8 mouse cellular contexts compared by ENCODE assay signal in the genomic region with DNA sequence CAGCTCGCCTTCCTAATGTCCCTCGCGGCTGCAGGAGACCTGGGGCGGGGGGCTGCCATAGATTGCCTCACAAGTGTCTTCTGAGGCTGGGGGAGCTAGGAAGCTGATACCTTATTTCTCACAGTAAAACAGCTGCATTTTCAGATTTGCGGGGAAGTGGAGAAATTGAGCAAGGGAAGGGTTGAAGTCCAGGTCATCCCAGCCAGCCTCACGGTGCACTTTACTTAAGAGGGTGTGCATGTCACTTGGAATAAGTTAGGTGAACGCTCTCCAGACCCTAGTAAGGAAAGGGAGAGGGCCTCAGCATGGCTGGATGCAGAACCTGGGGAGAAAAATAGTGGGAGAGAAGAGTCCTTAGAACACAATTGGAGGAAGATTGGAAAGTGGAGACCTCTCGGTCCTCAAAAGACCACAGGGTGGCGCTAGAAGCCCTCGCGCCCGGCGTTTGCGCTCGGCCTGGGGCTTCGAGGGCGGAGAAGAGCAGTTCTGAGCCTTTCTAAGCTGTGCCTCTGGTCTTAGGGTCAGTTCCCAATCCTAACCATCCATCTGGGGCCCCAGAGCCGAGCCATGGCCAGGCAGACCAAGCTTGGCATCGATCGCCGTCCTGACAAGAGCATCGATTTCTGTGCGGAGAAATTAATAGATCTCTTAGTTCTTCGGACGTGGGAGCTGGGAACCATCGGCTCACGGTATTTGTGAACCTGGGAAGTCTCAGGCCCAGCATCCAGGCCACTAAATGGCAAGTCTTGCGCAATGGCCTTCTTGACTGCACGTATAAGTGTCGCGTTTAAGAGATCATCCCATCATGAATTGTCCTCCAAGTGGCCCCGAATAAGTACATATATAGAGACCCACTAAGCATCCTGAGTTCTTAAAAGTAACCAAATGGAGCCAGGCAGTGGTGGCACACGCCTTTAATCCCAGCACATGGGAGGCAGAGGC. TPM values are rescaled to one million over a fixed set of nuclear protein-coding genes. Genes with fewer than 3 reads are reported as not detected.
A peak's percentile ranks its signal among the peaks of the same experiment; 100 is the strongest.
DNase-seq lines count a peak whose midpoint lies in the region; ATAC-seq and TF ChIP-seq lines count a peak whose summit lies in the region.

No protein-coding gene starts in this region.

- peak; percentile 67 for TF ChIP-seq CTCF in small intestine, adult 2 months (IDR thresholded peaks at IDR 0.05; ENCODE audit: extremely low read depth, insufficient read length, insufficient replicate concordance, low read depth, low read length)

- no peak for TF ChIP-seq POLR2A in small intestine, adult 2 months (IDR thresholded peaks at IDR 0.05; ENCODE audit: low read depth, low read length)

- ATAC-seq in frontal cortex, adult (ENCODE audit: low TSS enrichment): peak; percentile 62; the same call in 1 of the 2 replicates
- ATAC-seq in hindbrain, embryonic 15.5 days (ENCODE audit: low FRiP score, low read depth): no peak
- ATAC-seq in megakaryocyte-erythroid progenitor cell, adult 5-6 weeks (replicated peaks; ENCODE audit: low FRiP score, low TSS enrichment, poor library complexity, severe bottlenecking): peak; percentile 53; the same call in 1 of the 2 replicates

- H3K9me3 ChIP-seq in hindbrain, embryonic 15.5 days: no peaks in the 10 kb centered on the region

- intact Hi-C loops in left cerebral cortex, postnatal 36 days (cut with DNase I): no loop called here

- H3K4me3 ChIP-seq in hindbrain, embryonic 15.5 days: peak overlapping the region; percentile 33
- no peak overlapping the region for H3K4me3 ChIP-seq in small intestine, adult 2 months (ENCODE audit: low read depth, low read length)

- H3K4me2 ChIP-seq in hindbrain, embryonic 15.5 days: peak overlapping the region; percentile 63

- DNase-seq in layer of hippocampus, adult 18-20 months (ENCODE audit: low spot score in 2 of 2): peak; percentile 14 to 48
- no peak for DNase-seq in layer of hippocampus, adult 9-11 months
- peak; percentile 38 for DNase-seq in cerebellum, adult 9-10 months
- peak; percentile 14 to 29 for DNase-seq in left cerebral cortex, postnatal 36 days (ENCODE audit: low spot score in 2 of 2)

- no peaks in the 10 kb centered on the region for H3K36me3 ChIP-seq in hindbrain, embryonic 15.5 days
- no peaks in the 10 kb centered on the region for H3K36me3 ChIP-seq in small intestine, adult 2 months (ENCODE audit: control insufficient read depth, insufficient read depth, low read length)

- H3K27me3 ChIP-seq in hindbrain, embryonic 15.5 days: peaks cover 80% of the 10 kb centered on the region
- H3K27me3 ChIP-seq in small intestine, adult 2 months (ENCODE audit: control insufficient read depth, insufficient read depth, low read length): peaks cover 65% of the 10 kb centered on the region

- H3K9ac ChIP-seq in hindbrain, embryonic 15.5 days: peak overlapping the region; percentile 17; the same call in 1 of the 2 replicates

- 16% methylated on average over 33 of the region's 33 CpGs for WGBS in hindbrain, embryonic 15.5 days
- WGBS in small intestine, adult 2 months: 15% methylated on average over 33 of the region's 33 CpGs

- H3K4me1 ChIP-seq in hindbrain, embryonic 15.5 days (replicated peaks): peaks cover 24% of the 10 kb centered on the region
- peaks cover 7% of the 10 kb centered on the region; the same call in 1 of the 2 replicates for H3K4me1 ChIP-seq in small intestine, adult 2 months (ENCODE audit: control insufficient read depth, insufficient read depth, insufficient read length, low read length)

- H3K27ac ChIP-seq in hindbrain, embryonic 15.5 days (replicated peaks): no peak overlapping the region
- H3K27ac ChIP-seq in small intestine, adult 2 months (ENCODE audit: insufficient read depth, low read depth, low read length): no peak overlapping the region

RNA-seq across cellular contexts. Expression of a gene that starts 0.6 kb away (rescaled TPM):
- under 1 TPM; 0.25 to 0.32 TPM for total RNA-seq in layer of hippocampus, adult 18-20 months (2021)
- polyA plus RNA-seq in hindbrain, embryonic 15.5 days (2015; fragmentation: Nextera tagmentation; extraction: Ambion mirVana): 6.6 and 17.2 TPM in 2 replicates
- under 1 TPM; 0.35 to 0.95 TPM for total RNA-seq in left cerebral cortex, postnatal 36 days (2021)
- total RNA-seq in megakaryocyte-erythroid progenitor cell, adult 5-6 weeks (2014; fragmentation: Nextera tagmentation): not detected in 2 replicates
- total RNA-seq in megakaryocyte-erythroid progenitor cell, adult 5-6 weeks (2017): not detected in 2 replicates
- polyA plus RNA-seq in small intestine, adult 2 months (2012; rRNA removed): 0.08 and 0.18 TPM in 2 replicates

RNA-seq across cellular contexts. Expression of a gene that starts 1.1 kb away (rescaled TPM):
- total RNA-seq in layer of hippocampus, adult 18-20 months (2021): under 1 TPM; 0.15 TPM
- 0.67 and 1.2 TPM in 2 replicates for polyA plus RNA-seq in hindbrain, embryonic 15.5 days (2015; fragmentation: Nextera tagmentation; extraction: Ambion mirVana)
- total RNA-seq in left cerebral cortex, postnatal 36 days (2021): under 1 TPM; 0.39 to 0.77 TPM
- total RNA-seq in megakaryocyte-erythroid progenitor cell, adult 5-6 weeks (2014; fragmentation: Nextera tagmentation): not detected in 2 replicates
- total RNA-seq in megakaryocyte-erythroid progenitor cell, adult 5-6 weeks (2017): 0.15 TPM in 1 of 2 replicates, not detected in the other
- polyA plus RNA-seq in small intestine, adult 2 months (2012; rRNA removed): 1.3 and 2.6 TPM in 2 replicates

RNA-seq across cellular contexts. Expression of a gene that starts 28.5 kb away (rescaled TPM):
- total RNA-seq in layer of hippocampus, adult 18-20 months (2021): 10 to 100 TPM in 1 of 2 experiments, 1 to 10 TPM in 1; 7.1 to 11.6 TPM
- polyA plus RNA-seq in hindbrain, embryonic 15.5 days (2015; fragmentation: Nextera tagmentation; extraction: Ambion mirVana): 10.3 and 10.9 TPM in 2 replicates
- total RNA-seq in left cerebral cortex, postnatal 36 days (2021): 1 to 10 TPM; 6.8 to 9.2 TPM
- total RNA-seq in megakaryocyte-erythroid progenitor cell, adult 5-6 weeks (2014; fragmentation: Nextera tagmentation): 3.3 and 15.3 TPM in 2 replicates
- 3.2 and 4.3 TPM in 2 replicates for total RNA-seq in megakaryocyte-erythroid progenitor cell, adult 5-6 weeks (2017)
- 13.0 and 20.1 TPM in 2 replicates for polyA plus RNA-seq in small intestine, adult 2 months (2012; rRNA removed)

RNA-seq across cellular contexts. Expression of a gene that starts 47.2 kb away (rescaled TPM):
- 1 to 10 TPM in 1 of 2 experiments, under 1 TPM in 1; 0.89 to 1.1 TPM for total RNA-seq in layer of hippocampus, adult 18-20 months (2021)
- polyA plus RNA-seq in hindbrain, embryonic 15.5 days (2015; fragmentation: Nextera tagmentation; extraction: Ambion mirVana): 0.39 and 0.49 TPM in 2 replicates
- total RNA-seq in left cerebral cortex, postnatal 36 days (2021): under 1 TPM in 1 of 2 experiments, not detected in 1; 0.49 TPM
- not detected in 2 replicates for total RNA-seq in megakaryocyte-erythroid progenitor cell, adult 5-6 weeks (2014; fragmentation: Nextera tagmentation)
- total RNA-seq in megakaryocyte-erythroid progenitor cell, adult 5-6 weeks (2017): 0.23 TPM in 1 of 2 replicates, not detected in the other
- 0.03 TPM in 2 replicates for polyA plus RNA-seq in small intestine, adult 2 months (2012; rRNA removed)

RNA-seq across cellular contexts. Expression of a gene that starts 50.9 kb away (rescaled TPM):
- total RNA-seq in layer of hippocampus, adult 18-20 months (2021): not detected
- polyA plus RNA-seq in hindbrain, embryonic 15.5 days (2015; fragmentation: Nextera tagmentation; extraction: Ambion mirVana): 0.05 TPM in 1 of 2 replicates, not detected in the other
- total RNA-seq in left cerebral cortex, postnatal 36 days (2021): not detected
- total RNA-seq in megakaryocyte-erythroid progenitor cell, adult 5-6 weeks (2014; fragmentation: Nextera tagmentation): 0.74 and 2.2 TPM in 2 replicates
- 5.2 TPM in 1 of 2 replicates, not detected in the other for total RNA-seq in megakaryocyte-erythroid progenitor cell, adult 5-6 weeks (2017)
- 3.0 and 5.9 TPM in 2 replicates for polyA plus RNA-seq in small intestine, adult 2 months (2012; rRNA removed)
